Mouse (Mus musculus) ES-Bruce4 (cell line): ENCODE measurements around the gene Ccne1.

Source experiments
- CTCF ChIP-seq: IDR thresholded peaks from one replicate; pipeline ENCODE4 v1.8.1; 2011; ENCODE audit warnings: low read depth, low read length
- EP300 ChIP-seq: IDR thresholded peaks from 2 replicates; pipeline ENCODE4 v1.6.1; 2011; ENCODE audit warnings: low read depth, low read length; ENCODE audit not compliant: insufficient read depth
- POLR2A ChIP-seq: IDR thresholded peaks from one replicate; pipeline ENCODE4 v1.8.1; 2011; ENCODE audit warnings: low read length; ENCODE audit not compliant: insufficient read depth

GRCm38 (mm10) chr7:38073782-38074181 is 33.6 kb downstream of the Ccne1 start:
- TF ChIP-seq POLR2A (no peak), EP300 (no peak), CTCF (peak; percentile 67)
